Mouse (Mus musculus) MEL-GATA-1-ER (cell line): ENCODE measurements at regions not wholly inside any gene's neighbourhood (a gene's known extent, or its start where the extent isn't known, plus 50 kb on each side); places are given as distances from the start of the nearest gene placed in this dataset.

ENCODE experiments used
- DNase-seq: peaks from one replicate; pipeline ENCODE4 v3.0.0-alpha.2; 2012; ENCODE audit warnings: low read depth; ENCODE audit errors: extremely low read depth

DNA sequence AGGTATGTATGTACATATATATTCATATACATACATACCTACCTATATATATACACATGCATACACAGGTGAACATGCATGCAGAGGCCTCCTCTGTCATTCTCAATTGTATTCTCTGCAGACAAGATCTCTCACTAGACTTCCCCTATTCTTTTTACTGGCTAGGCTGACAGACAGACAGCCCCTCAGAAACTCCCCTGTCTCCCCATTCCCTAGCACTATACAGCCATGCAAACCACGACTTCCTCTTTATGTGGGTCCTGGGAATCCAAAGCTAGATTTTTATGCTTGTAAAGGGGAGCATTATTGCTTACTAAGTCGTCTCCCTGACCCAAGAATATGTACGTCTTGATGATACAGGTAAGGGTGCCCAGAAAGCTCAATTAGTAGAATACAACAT lies 86.9 kb downstream of the Fam124b start:
- DNase-seq, result no peak

DNA sequence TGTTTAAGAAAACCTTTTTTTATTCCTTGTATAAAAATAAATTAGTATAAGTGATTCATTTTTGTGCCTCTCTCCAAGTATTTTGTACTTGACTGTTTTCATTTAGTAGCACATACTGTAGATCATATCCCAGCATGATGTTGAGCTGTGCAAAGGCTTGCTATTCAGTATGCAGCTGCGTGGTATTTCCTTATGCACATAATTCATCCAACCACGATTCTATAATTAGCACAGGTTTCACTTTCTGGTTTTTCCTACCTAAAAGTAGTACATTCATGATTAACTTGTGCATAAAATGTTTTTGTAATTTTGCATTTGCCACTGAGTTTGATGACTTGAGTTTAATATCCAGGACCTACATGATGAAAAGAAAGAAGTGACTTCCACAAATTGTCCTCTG lies 94.3 kb downstream of the Fam124b start:
- DNase-seq, result no peak

DNA sequence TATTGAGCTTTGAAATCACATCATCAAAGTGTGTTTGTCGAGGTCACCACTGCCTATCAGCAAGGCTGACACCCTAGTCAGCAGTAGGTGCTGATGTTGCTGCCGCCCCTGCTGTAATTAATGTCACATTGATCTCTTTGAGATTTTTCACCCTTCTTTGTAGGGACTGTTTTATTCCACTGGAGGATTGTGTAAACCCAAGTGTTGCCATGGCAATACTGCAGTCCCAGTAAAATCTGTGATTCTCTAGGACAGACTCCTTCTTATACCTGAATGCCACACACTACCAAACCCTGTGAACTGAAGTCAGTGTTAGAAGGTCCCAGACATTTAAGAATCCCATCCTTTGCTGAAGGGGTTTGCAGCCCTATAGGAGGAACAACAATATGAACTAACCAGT lies 102.4 kb downstream of the Fam124b start:
- DNase-seq, result no peak

DNA sequence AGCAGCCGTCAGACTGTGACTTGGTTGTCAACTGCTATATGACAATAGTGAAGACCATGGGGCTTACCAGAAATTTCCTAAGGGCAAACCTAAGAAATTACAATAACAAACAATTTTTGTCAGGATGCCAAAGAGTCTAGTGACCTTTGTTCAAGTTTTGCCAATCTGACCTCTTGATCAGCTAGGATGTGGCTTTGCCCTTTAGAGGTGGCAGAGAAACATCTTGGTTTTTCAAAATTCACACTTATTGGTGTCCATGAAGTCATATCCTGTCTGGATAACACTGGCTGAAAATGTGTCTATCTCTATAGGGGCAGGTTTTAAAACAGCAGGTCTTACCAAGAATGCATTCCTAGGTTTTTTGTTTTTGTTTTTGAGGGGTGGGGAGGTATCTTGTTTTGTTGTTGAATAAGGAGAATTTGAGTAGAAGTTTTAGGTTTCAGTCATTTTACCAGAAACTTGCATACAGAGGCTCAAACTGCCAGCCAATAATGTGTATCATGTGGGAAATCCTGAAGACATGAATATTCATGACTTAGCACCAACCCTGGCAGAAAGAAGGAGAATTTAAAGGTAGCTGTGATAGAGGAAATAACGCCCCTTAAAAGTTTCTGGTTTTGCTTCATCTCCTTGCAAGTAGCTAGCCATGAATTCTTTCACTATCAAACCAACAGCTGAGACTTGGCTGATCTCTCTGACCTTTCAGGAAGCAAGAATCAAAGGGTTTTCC lies 110.4 kb downstream of the Fam124b start:
- DNase-seq, result no peak

DNA sequence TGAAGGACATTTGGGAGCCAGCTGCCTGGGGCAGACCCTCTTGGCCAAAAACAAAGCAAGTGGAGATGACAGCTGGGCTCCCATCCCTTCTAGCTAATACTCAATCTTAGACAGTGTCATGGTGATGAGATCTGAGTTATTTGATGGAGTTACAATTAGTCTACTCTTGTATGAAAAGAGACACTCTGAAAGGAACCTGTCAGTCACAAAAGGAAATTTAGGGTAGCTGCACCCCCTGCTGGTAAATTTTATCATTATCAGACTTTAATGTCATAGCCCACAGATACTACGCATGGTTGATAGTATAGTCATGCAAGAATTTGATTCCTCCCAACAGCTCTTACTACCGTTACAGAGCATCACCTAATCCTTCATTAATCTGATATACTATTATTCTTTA lies 112.0 kb downstream of the Fam124b start:
- no peak for DNase-seq

DNA sequence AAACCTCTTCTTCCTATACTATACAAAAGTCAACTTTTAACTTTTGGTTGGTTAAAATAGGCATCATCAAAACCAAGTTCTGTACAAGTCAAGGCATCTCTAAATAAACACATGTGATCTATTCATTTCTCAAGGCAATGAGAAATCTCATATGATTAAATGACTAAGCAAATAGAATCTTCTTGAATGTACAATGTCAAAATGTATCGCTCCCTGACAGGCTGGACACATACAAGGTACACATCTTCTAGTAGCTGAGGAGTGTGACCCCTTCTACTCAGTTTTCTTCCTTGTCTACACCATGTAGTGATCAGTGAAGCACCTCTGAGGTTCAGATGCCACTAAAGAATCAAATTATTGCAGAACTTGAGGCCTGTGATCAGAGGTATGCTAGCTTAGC lies 120.0 kb downstream of the Fam124b start:
- no peak for DNase-seq

DNA sequence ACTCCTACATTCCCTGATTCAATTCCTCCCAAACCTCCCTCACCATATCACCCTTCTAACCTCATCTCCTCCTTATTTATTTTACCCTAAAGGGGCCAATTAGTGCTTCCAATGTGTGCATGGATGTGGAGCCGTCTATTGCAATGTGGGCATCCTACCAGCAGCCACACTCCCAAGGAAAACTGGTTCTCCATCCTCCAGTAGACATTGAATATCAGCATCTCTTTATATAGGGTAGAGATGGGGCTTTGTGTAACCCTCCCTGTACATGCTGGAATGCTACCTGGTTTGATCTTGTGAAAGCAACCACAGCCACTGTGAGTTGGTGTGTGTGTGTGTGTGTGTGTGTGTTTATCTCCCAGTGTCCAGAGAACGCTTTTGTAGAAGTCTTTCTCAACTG lies 126.5 kb downstream of the Fam124b start:
- no peak for DNase-seq

DNA sequence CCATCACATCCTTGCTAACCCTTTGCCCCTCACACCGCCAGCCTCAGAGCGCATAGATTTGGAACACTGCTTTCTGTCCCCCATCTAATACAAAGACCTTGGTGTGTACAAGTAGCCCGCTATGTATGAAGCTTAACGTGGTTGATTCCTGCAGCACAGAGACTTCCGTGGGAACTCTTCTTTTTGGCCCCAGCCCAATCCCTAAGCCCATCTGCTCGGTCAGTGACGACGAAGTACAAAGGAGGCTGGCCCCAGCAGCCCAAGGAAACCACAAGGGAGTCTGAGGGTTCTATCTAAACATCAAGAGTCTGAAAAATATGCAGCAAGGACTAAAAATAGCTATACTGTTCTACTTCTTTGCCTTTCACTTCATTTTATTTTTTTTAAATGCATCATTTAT lies 126.9 kb downstream of the Fam124b start:
- DNase-seq, result no peak

DNA sequence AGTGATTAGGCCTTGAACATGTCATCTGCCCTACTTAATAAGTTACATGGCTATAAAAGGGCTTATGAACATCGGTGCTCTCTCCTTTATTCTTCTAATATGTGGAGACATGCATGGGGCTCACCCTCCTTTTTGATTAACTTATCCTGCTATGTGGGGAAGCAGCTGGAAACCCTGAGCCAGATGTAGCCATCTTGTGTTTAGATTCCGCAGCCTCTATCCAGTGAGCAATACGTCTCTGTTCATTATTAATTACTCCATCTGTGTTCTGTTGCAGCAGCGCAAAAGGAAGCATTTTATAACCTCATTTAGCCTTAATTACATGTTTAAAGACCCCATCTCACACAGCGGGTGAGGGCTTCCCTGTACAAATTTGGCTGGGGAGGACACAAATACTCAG lies 129.6 kb downstream of the Fam124b start:
- DNase-seq, result no peak

DNA sequence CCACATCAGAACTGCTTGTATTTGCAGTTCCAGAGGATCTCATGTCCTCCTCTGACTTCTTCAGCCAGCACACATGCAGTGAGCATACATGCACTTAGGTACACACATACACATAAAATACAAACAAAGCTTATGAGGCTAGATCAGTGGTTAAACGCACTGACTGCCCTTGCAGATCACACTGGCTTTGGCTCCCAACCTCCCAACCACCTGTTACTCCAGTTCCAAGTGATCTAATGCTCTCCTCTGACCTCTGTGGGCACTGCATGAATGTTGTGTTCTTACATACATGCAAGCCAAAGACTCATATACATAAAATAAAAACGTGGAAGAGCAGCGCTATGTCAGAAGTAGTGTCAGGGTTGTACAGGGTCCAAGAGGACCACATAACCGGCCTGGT lies 141.9 kb downstream of the Fam124b start:
- DNase-seq, result no peak

DNA sequence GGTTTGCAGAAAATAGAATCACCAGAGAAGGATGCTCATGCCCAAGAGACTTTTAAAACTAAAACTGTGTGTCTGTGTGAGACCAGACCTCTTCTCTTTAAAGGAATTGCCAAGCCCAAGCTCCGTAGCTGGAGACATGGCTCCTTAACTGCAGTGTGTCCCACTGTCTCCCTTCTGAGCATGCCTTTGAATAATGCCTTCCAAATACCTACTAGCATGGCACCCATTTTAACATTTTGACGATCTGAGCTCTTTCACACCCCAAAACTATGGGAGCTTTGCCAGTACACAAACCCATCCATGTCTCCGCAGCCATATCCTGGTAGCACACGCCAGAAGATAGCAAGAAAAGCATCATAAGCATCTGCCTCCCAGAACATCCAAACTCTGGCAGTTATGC lies 143.9 kb downstream of the Fam124b start:
- no peak for DNase-seq

DNA sequence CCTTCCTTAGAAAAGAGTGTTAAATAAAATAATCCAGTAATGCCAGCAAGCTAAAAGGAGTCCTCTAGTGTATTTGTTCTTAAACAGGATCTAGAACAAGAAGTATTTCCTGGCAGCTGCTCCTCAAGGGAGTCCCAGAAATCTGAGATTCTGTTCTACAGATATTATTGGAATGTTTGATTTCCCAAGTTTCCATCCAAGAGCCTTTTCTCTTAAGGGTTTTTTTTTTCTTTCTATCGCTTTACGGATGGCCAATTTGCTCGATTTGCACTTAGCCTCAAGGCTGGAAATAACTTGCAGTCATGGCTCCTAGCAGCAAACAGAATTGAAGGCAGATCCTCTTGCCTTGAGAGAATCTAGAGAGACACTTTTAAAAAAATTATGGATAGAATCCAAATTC lies 144.3 kb downstream of the Fam124b start:
- DNase-seq, result no peak

DNA sequence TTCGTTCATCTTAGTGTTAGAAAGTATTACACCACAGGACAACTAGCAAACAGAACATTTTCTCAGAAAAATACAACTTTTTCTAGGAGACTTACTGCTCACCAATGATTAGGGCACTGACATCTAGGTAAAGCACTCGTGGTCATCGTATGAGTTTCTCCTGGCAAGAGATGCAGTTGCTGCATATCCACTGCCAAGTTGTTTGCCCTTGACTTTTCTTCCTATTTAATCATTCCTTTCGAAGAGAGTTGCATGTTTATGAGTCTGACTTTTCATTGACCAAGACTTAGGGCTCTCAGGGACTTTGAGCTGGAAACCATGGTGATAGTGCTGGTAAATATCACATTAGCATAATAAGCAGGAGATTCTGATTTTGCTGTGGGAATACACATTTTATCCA lies 149.1 kb downstream of the Fam124b start:
- no peak for DNase-seq

DNA sequence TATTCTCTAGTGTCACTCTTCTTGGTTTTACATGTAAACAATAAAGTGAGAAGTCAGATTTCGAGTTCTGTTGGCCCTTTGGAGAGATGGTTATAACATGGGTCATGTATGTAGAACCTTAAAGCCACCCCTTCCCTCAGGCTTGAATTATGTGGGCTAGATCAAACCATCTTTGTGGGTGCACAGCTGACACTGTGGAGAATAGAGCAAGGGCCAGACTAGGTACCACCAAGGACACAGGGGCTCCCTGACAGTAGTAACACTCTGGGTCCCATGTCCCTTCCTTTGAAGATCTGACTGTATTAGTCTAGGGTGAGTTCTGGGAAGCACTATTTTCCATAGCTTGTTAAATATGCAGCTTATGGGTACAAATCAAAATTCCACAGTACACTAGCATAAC lies 156.2 kb downstream of the Fam124b start:
- DNase-seq, result no peak

DNA sequence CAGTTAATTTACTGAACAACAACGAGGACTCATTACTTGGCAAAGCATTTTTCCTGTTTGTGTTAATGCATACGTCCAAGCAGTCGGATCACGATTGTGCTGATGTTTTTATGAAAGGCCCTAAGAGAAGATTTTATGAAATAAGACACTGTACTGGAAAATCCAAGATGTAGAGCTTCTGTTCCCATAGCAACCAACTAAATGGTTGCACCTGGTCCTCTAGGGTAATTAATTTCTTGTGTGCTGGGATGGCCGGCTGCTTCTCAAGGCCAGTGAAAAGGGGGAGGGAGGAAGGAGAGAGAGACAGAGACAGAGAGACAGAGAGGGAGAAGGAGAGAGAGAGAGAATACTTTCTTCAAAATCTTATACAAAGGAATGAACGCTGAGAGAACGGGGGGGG lies 156.6 kb downstream of the Fam124b start:
- DNase-seq, result no peak

DNA sequence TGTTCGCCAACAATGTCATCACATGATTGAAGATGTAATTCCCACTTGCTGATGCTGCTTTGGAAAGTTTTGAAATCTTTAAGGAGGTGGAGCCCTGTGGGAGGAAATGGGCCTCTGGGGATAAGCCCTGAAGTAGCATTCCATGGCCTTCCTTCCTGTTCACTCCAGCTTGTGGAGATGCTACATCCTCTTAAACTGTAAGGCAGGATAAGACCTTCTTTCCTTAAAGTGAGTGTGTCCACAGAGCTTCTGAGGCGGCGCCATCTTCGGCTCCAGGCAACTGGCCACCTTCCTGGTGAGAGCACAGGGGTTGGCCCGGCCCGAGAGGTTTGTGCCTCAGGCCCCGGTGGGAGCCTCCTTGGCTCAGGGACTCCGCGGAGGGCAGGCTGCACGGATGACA lies 173.1 kb downstream of the Fam124b start:
- no peak for DNase-seq

DNA sequence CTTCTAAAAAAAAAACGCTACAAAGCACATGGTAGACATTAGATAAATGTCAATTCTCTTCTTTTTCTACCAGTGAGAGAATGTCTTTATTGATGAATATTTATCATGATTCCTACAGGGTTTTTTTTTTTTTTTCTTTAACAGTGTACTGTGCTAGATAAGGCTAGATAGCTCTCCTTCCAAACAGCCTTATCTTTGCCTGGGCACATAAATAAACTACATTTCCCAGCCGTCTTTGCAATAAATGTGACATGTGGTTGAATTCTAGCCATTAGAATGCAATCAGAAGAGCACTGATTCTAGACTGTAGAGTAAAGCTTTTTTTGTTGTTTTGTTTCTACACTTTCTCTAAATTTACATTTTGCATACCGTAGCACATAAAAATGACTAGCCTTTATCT lies 177.9 kb downstream of the Fam124b start:
- no peak for DNase-seq

DNA sequence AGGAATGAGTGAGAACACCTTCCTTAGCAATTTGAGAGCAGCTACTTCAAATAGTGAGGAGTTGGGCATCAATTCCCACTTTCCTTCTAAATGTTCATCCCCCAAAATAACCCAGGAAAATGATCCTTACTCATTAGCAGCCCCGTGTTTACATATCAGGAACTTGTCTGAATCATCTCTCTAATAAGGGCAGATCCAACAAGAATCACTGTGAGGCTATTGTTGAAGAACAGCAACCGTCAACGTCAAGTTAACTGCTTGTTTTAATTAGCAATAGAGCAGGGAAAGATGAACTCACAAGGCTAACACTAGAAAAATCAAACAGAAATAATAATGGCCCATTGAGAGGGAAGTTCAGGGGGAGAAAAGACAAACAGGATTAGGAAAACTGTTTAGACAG lies 178.4 kb downstream of the Fam124b start:
- no peak for DNase-seq

DNA sequence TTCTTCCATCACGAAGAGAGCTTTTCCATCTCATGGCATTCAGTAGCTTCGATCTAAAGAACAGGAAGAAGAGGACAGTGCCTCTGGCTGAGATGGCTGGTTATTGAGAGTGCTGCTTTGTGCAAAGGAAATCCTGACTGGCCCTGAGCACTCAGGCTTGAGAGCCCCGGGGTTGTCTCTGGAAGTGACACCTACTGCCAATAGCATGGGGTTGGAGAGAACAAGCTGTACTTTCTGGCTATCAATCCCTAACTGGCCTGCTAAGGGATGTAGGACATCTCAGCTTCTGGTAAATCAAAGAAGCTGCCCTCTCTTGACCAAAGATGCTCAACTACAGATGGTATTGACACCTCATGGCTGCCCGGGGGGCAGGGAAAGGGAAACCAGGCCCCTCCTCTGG lies 178.2 kb upstream of the Serpine2 start:
- no peak for DNase-seq

DNA sequence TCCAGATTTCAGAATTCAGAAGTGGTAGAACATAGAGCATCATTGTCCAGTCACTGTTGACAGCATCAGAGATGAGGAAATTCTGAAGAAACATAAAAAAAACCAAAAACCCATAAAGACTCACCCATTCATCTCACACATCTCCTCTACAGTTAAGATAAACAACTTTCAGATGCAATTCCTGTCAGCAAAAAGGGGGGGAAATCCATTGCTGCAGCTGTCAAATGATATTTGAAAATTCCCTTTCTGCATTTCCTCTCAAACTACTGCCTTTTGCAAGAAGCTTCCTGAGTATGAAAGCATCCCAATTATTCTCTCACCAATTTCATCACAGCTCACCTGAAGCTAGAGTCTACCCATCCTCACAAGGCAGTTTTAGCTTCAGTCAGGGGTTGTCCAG lies 177.1 kb upstream of the Serpine2 start:
- no peak for DNase-seq

DNA sequence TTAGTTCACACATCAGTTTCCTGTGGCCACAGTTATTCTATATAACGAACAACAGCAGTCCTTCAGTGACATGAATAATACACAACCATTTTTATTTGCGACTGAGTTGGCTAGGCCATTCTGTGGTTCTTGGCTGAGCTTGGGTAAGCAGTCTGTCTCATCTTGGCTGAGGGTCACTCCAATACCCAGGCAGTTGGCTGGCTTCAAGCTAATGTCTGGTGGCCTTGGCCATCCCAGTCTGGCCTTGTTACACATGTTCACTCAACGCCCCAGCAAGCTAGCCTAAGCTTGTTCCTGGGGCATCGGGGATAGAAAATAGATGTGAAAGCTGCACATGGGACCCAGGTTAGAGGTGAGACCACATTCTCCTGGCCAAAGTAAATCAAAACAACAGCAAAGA lies 175.5 kb upstream of the Serpine2 start:
- no peak for DNase-seq

DNA sequence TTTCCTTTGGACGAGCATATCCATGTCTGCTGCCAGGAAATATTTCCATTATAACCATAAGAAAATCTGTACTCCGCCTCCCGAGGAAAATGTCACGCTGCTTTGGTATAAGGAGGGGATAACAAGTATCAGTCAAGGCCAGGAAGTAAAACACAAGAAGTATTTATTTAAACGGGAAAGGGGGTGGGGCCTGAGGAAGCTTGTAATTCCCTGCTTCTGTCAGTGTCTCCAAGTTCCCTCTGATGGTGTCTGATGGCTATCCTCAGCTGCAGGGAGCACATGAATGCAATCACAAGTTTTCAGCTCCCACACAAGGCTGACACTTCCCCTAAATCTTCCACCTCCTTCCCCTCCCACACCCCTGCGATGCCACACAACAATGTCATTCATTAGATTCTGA lies 172.5 kb upstream of the Serpine2 start:
- no peak for DNase-seq

DNA sequence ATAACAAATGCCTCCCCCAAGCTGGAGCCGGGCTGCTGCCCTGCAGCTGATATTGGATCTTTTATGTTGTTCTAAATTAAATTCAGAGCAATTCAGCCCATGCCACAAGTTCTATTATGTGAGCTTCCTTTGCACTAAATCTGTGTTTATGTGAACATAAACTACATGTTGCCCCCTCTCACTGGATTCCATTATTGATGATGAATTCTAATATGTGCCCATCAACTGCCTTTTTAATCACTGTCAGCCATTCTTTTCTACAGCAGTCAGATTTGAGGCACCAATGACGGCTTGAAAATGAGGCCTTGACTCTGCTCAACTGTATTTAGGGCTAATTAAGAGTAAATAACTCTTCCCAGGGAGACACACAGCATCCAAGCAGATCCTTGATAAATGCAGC lies 172.1 kb upstream of the Serpine2 start:
- no peak for DNase-seq

DNA sequence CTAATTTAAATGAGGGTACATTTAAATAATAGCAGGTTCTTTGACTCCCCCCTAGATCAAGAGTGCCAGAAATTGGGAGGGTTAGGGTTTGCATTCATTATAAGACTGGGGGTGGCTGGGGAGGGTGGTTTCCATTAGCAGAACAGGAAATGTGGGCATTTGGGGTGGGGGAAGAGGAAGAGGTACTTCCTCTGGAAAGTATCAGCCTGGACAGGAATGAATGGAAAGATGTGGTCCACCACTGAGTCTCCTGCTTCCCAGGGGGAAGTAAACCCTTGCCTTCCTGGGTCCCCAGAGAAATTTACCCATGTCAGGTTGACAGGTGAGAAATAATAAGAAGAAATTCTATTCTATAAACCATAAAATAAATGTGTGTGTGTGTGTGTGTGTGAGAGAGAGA lies 171.5 kb upstream of the Serpine2 start:
- no peak for DNase-seq
